Mouse (Mus musculus): Measurements from ENCODE around the gene Cxxc4. TPM values are rescaled to one million over a fixed set of nuclear protein-coding genes. Genes with fewer than 3 reads are reported as not detected.

Gene Cxxc4
- polyA plus RNA-seq, 1 experiment from 2014 or later: 4.1 TPM

GRCm38 (mm10) chr3:134221002-134221401 lies 15.3 kb upstream of the Cxxc4 start:
- no peaks in the 10 kb centered on the region for H3K4me1 ChIP-seq (replicated peaks; ENCODE audit: insufficient read depth, low read length)
- H3K36me3 ChIP-seq (ENCODE audit: insufficient read depth, low read length): no peaks in the 10 kb centered on the region
- ATAC-seq (replicated peaks; ENCODE audit: low FRiP score, low read depth) (no peak), DNase-seq (ENCODE audit: low spot score) (no peak)
- no peak overlapping the region for H3K9ac ChIP-seq (ENCODE audit: low read depth, low read length)
- H3K4me3 ChIP-seq (replicated peaks; ENCODE audit: low read depth, low read length): no peak overlapping the region
- no peak overlapping the region for H3K27ac ChIP-seq
- WGBS: 48% methylated on average over 2 of the region's 2 CpGs
- TF ChIP-seq CTCF (IDR thresholded peaks at IDR 0.05; ENCODE audit: low read depth): no peak
- H3K9me3 ChIP-seq (replicated peaks; ENCODE audit: low read length): no peaks in the 10 kb centered on the region
- no peaks in the 10 kb centered on the region for H3K27me3 ChIP-seq (ENCODE audit: insufficient read depth, low read length)
- H3K4me2 ChIP-seq (ENCODE audit: low read length): no peak overlapping the region

GRCm38 (mm10) chr3:134222593-134222992 lies 13.7 kb upstream of the Cxxc4 start:
- TF ChIP-seq CTCF (IDR thresholded peaks at IDR 0.05; ENCODE audit: low read depth): no peak
- DNase-seq (ENCODE audit: low spot score) (no peak), ATAC-seq (replicated peaks; ENCODE audit: low FRiP score, low read depth) (no peak)
- Histone ChIP-seq H3K36me3 (ENCODE audit: insufficient read depth, low read length) (no peaks in the 10 kb centered on the region), H3K4me2 (ENCODE audit: low read length) (no peak overlapping the region), H3K9me3 (replicated peaks; ENCODE audit: low read length) (no peaks in the 10 kb centered on the region), H3K27ac (no peak overlapping the region), H3K27me3 (ENCODE audit: insufficient read depth, low read length) (no peaks in the 10 kb centered on the region), H3K4me3 (replicated peaks; ENCODE audit: low read depth, low read length) (no peak overlapping the region), H3K9ac (ENCODE audit: low read depth, low read length) (no peak overlapping the region), H3K4me1 (replicated peaks; ENCODE audit: insufficient read depth, low read length) (no peaks in the 10 kb centered on the region)
- 79% methylated on average over 1 of the region's 1 CpGs for WGBS

DNA sequence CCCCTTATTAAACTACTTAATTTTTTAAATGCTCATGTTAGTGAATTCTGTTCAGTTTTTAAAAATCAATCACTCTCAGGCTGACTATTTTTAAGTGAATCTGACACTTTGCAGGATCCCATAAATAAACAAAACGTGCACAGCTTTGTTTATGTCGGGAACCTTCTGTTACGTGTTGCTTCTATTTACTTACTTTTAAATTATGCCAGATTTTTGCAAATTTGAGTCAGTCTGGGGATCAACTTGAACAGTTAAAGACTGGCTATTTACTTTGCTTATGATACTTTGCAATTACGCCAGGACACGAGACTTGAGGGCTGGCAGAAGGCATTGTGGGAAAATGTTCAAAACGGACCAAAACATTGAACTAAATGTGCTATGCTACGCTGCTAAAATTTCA lies 12.3 kb upstream of the Cxxc4 start:
- no peak for TF ChIP-seq CTCF (IDR thresholded peaks at IDR 0.05; ENCODE audit: low read depth)
- DNase-seq (ENCODE audit: low spot score) (no peak), ATAC-seq (replicated peaks; ENCODE audit: low FRiP score, low read depth) (no peak)
- H3K36me3 ChIP-seq (ENCODE audit: insufficient read depth, low read length): no peaks in the 10 kb centered on the region
- H3K27ac ChIP-seq: no peak overlapping the region
- no peak overlapping the region for H3K4me2 ChIP-seq (ENCODE audit: low read length)
- H3K4me1 ChIP-seq (replicated peaks; ENCODE audit: insufficient read depth, low read length): no peaks in the 10 kb centered on the region
- H3K4me3 ChIP-seq (replicated peaks; ENCODE audit: low read depth, low read length): no peak overlapping the region
- H3K9ac ChIP-seq (ENCODE audit: low read depth, low read length): no peak overlapping the region
- H3K9me3 ChIP-seq (replicated peaks; ENCODE audit: low read length): no peaks in the 10 kb centered on the region
- no peaks in the 10 kb centered on the region for H3K27me3 ChIP-seq (ENCODE audit: insufficient read depth, low read length)
- 77% methylated on average over 7 of the region's 7 CpGs for whole genome bisulfite sequencing

- ATAC-seq (replicated peaks; ENCODE audit: low FRiP score, low read depth): no peak
- WGBS: 94% methylated on average over 3 of the region's 3 CpGs
These were observed 10.4 kb upstream of the Cxxc4 start for GRCm38 (mm10) chr3:134225928-134226327.

DNA sequence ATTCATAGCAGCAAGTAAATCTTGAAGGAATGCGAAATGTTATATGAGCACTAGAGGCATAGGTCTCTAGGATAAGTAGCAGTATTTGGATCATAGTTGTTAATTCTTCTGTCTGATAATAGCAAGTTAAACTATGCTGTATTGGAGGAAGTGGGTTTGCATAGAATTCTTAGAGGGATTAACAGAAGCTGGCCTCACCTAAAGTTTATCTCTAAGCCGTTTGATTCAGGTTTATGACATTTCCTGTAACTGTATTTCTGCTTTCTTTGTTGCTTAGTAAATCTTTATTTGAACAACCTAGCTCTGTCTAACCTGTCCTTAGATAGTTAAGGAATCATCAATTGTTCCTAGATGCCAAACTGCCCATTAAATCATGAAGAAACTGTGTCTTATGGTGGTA lies 3.5 kb upstream of the Cxxc4 start:
- TF ChIP-seq CTCF (IDR thresholded peaks at IDR 0.05; ENCODE audit: low read depth): no peak
- H3K4me2 ChIP-seq (ENCODE audit: low read length): no peak overlapping the region
- H3K36me3 ChIP-seq (ENCODE audit: insufficient read depth, low read length): no peaks in the 10 kb centered on the region
- H3K27me3 ChIP-seq (ENCODE audit: insufficient read depth, low read length): no peaks in the 10 kb centered on the region
- ATAC-seq (replicated peaks; ENCODE audit: low FRiP score, low read depth): no peak
- no peak for DNase-seq (ENCODE audit: low spot score)
- no peaks in the 10 kb centered on the region for H3K9me3 ChIP-seq (replicated peaks; ENCODE audit: low read length)
- 77% methylated on average over 2 of the region's 2 CpGs for WGBS
- H3K27ac ChIP-seq: no peak overlapping the region
- no peak overlapping the region for H3K9ac ChIP-seq (ENCODE audit: low read depth, low read length)
- 0 out of 2 replicates have a peak, but pooled peaks cover 3% of the 10 kb centered on the region for H3K4me1 ChIP-seq (replicated peaks; ENCODE audit: insufficient read depth, low read length)
- H3K4me3 ChIP-seq (replicated peaks; ENCODE audit: low read depth, low read length): no peak overlapping the region

More at GRCm38 (mm10) chr3:134225928-134226327, 10.4 kb upstream of the Cxxc4 start:
- Histone ChIP-seq H3K27me3 (ENCODE audit: insufficient read depth, low read length) (no peaks in the 10 kb centered on the region), H3K9me3 (replicated peaks; ENCODE audit: low read length) (no peaks in the 10 kb centered on the region), H3K4me2 (ENCODE audit: low read length) (no peak overlapping the region), H3K9ac (ENCODE audit: low read depth, low read length) (no peak overlapping the region), H3K27ac (no peak overlapping the region), H3K4me3 (replicated peaks; ENCODE audit: low read depth, low read length) (no peak overlapping the region), H3K4me1 (replicated peaks; ENCODE audit: insufficient read depth, low read length) (no peaks in the 10 kb centered on the region), H3K36me3 (ENCODE audit: insufficient read depth, low read length) (no peaks in the 10 kb centered on the region)
- TF ChIP-seq CTCF (IDR thresholded peaks at IDR 0.05; ENCODE audit: low read depth): no peak
- no peak for DNase-seq (ENCODE audit: low spot score)

DNA sequence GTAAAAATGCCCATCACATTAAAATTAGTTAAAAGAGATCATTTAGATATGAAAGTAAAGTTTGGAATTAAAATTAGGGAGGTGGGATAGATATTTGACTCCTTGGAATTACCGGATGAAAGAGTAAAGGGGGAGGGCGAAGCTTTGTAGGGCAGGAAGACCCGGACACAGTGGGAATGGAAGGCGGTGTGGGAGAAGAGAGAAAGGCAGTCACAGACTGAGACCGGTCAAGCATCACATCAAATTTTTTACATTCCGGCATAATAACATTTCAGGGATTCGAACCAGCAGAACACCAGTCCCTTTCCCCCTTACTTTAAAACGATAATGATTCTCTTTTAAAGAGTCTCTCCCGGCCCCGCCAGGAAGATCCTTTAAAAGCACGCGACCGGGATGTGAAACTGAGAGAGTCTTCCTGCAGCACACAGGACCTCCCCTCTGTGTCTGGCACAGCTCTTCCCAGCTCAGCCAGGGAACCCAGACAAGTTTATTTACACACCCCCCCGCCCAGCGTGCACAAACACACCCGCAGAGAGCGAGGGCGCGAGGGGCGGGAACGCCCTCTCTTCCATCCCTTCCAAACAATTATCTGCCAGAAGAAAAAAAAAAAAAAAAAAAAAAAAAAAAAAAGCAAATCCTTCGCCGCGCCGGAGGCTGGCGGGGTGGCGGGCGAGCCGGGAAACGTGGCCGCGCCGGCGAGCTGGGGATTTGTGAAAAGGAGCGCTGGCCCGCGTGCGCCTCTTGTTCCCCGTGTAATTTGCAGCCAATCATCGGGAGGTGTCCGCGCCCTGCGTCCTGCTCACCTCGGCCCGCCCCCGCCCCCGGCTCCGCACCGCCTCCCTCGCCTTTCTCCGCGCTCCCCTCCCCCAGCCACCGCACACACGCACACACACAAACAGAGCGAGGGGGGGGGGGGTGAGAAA lies 532 bp upstream of the Cxxc4 start:
- H3K27ac ChIP-seq: no peak overlapping the region; the same call in 1 of the 2 replicates
- no peak for TF ChIP-seq CTCF (IDR thresholded peaks at IDR 0.05; ENCODE audit: low read depth)
- peak; percentile 86 for DNase-seq (ENCODE audit: low spot score)
- ATAC-seq (replicated peaks; ENCODE audit: low FRiP score, low read depth): peak; percentile 65
- H3K9me3 ChIP-seq (replicated peaks; ENCODE audit: low read length): no peaks in the 10 kb centered on the region
- peak overlapping the region; percentile 74 for H3K4me2 ChIP-seq (ENCODE audit: low read length)
- H3K9ac ChIP-seq (ENCODE audit: low read depth, low read length): peak overlapping the region; percentile 47; the same call in 1 of the 2 replicates
- H3K36me3 ChIP-seq (ENCODE audit: insufficient read depth, low read length): no peaks in the 10 kb centered on the region
- 0 out of 2 replicates have a peak, but pooled peaks cover 7% of the 10 kb centered on the region for H3K4me1 ChIP-seq (replicated peaks; ENCODE audit: insufficient read depth, low read length)
- H3K4me3 ChIP-seq (replicated peaks; ENCODE audit: low read depth, low read length): peak overlapping the region; percentile 42
- under 1% methylated on average over 53 of the region's 55 CpGs for WGBS
- H3K27me3 ChIP-seq (ENCODE audit: insufficient read depth, low read length): no peaks in the 10 kb centered on the region

All from kidney, postnatal 0 days (tissue).